Mouse (Mus musculus): Measurements from ENCODE around the gene Ugt1a1.

- TF ChIP-seq CTCF (IDR thresholded peaks at IDR 0.05; ENCODE audit: low read depth) (no peak), EP300 (IDR thresholded peaks at IDR 0.05; ENCODE audit: low read depth) (no peak)
These were observed 23.5 kb downstream of the Ugt1a1 start for GRCm38 (mm10) chr1:88235046-88235893.
